Mouse (Mus musculus) olfactory bulb, adult 2 months (tissue): ENCODE measurements at regions not wholly inside any gene's neighbourhood (a gene's known extent, or its start where the extent isn't known, plus 50 kb on each side); places are given as distances from the start of the nearest gene placed in this dataset.

Source experiments
- H3K27ac ChIP-seq: fragments of 200-500 bp; 2 replicates; pipeline ENCODE4 v1.5.1; 2012; ENCODE audit warnings: low read depth, low read length; ENCODE audit not compliant: insufficient read depth
- H3K4me1 ChIP-seq: fragments of 200-500 bp; 2 replicates; pipeline ENCODE4 v1.6.1; 2012; ENCODE audit warnings: low read length; ENCODE audit not compliant: control insufficient read depth, insufficient read depth
- H3K4me3 ChIP-seq: fragments of 200-500 bp; 2 replicates; pipeline ENCODE4 v1.5.1; 2012; ENCODE audit warnings: mild to moderate bottlenecking, low read depth, low read length, moderate library complexity; ENCODE audit not compliant: insufficient read depth
- CTCF ChIP-seq: fragments of 200-500 bp; IDR thresholded peaks from 2 replicates; pipeline ENCODE4 v1.5.1; 2012; ENCODE audit warnings: low read depth, mild to moderate bottlenecking, low read length, moderate library complexity; ENCODE audit not compliant: insufficient read depth
- POLR2A ChIP-seq: fragments of 200-500 bp; IDR thresholded peaks from 2 replicates; pipeline ENCODE4 v1.6.1; 2012; ENCODE audit warnings: mild to moderate bottlenecking, low read depth, low read length, moderate library complexity; ENCODE audit not compliant: insufficient read depth
- WGBS: fragments of 180-500 bp; shearing (Covaris S2); methylation state at CpG from one replicate; pipeline ENCODE4 v1.1.7; 2018; 5-methylcytosine and 5-hydroxymethylcytosine counted together

GRCm38 (mm10) chr13:51038955-51039354 lies 61.7 kb upstream of the Spin1 start:
- TF ChIP-seq CTCF (no peak), POLR2A (no peak)
- Histone ChIP-seq H3K4me1 (no peaks in the 10 kb centered on the region), H3K4me3 (no peak overlapping the region), H3K27ac (no peak overlapping the region)
- WGBS: 77% methylated on average over 4 of the region's 4 CpGs

GRCm38 (mm10) chr13:51041121-51041520 lies 59.6 kb upstream of the Spin1 start:
- Histone ChIP-seq H3K4me1 (no peaks in the 10 kb centered on the region), H3K4me3 (no peak overlapping the region), H3K27ac (no peak overlapping the region)
- 55% methylated on average over 2 of the region's 2 CpGs for WGBS
- TF ChIP-seq POLR2A: no peak
- no peak for TF ChIP-seq CTCF

- TF ChIP-seq CTCF: no peak
- no peak for TF ChIP-seq POLR2A
- WGBS: 95% methylated on average over 9 of the region's 9 CpGs
- no peak overlapping the region for H3K27ac ChIP-seq
- H3K4me3 ChIP-seq: no peak overlapping the region
- no peaks in the 10 kb centered on the region for H3K4me1 ChIP-seq
These were observed 57.7 kb upstream of the Spin1 start for GRCm38 (mm10) chr13:51042881-51043402.
